Mouse (Mus musculus): Measurements from ENCODE around the gene Nptn.

Nptn gene

DNA sequence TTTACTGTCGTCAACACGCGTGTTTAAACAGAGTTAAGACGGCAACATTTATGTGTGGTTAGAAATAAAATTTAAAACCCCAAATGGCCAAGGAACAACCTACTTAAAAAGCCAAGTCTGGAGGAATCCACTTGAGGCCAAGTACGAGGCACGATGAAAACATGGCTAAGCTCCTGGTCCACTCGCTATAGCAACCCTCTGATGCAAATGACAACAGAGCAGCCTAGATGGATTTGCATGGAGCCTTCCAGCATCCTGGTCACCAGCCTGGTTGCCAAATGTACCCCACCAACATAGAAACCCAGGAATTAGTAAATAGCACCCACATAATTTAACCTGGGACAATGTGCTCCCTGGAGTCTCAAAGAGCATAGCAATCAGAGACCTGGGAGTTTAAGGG, 121.7 kb downstream of the Nptn start:
- TF ChIP-seq POU5F1 (IDR thresholded peaks at IDR 0.05; ENCODE audit: borderline replicate concordance, low read length): no peak
- TF ChIP-seq CTCF (conservative IDR thresholded peaks at IDR 0.05; ENCODE audit: low read length): no peak
- TF ChIP-seq NANOG (IDR thresholded peaks at IDR 0.05; ENCODE audit: borderline replicate concordance, low read length): no peak
- Histone ChIP-seq H3K27me3 (ENCODE audit: insufficient read depth, low read length) (no peaks in the 10 kb centered on the region), H3K9me3 (ENCODE audit: low read length) (no peaks in the 10 kb centered on the region), H3K36me3 (ENCODE audit: insufficient read depth, low read length) (no peaks in the 10 kb centered on the region), H3K4me3 (replicated peaks; ENCODE audit: low read length) (no peak overlapping the region), H3K4me1 (replicated peaks; ENCODE audit: low read depth, low read length) (no peaks in the 10 kb centered on the region)

DNA sequence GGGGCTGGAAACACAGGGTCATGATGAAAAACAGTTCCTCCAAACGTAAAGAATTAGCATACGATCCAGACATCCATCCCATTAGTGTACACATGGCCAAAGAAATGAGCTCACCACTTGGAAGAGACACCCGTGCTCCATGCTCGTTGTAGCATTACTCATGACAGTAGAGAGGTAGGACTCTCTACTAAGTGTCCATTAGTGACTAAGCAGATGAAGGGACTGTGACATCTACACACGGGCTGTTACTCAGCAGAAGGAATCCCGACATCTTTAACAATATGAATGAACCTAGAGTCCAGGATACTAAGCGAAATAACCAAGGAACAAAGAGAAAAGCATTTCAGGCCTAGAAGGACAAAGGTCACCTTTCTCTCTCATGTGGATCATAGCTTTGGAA, 124.0 kb downstream of the Nptn start:
- no peak overlapping the region for H3K4me3 ChIP-seq (replicated peaks; ENCODE audit: low read length)
- no peaks in the 10 kb centered on the region for H3K36me3 ChIP-seq (ENCODE audit: insufficient read depth, low read length)
- no peaks in the 10 kb centered on the region for H3K9me3 ChIP-seq (ENCODE audit: low read length)
- no peaks in the 10 kb centered on the region for H3K4me1 ChIP-seq (replicated peaks; ENCODE audit: low read depth, low read length)
- no peak for TF ChIP-seq NANOG (IDR thresholded peaks at IDR 0.05; ENCODE audit: borderline replicate concordance, low read length)
- no peak for TF ChIP-seq POU5F1 (IDR thresholded peaks at IDR 0.05; ENCODE audit: borderline replicate concordance, low read length)
- no peak for TF ChIP-seq CTCF (conservative IDR thresholded peaks at IDR 0.05; ENCODE audit: low read length)
- no peaks in the 10 kb centered on the region for H3K27me3 ChIP-seq (ENCODE audit: insufficient read depth, low read length)
